Mouse (Mus musculus) MEL (cell line): Measurements from ENCODE around the gene Ywhah. TPM values are rescaled to one million over a fixed set of nuclear protein-coding genes. Genes with fewer than 3 reads are reported as not detected.
A peak's percentile ranks its signal among the peaks of the same experiment; 100 is the strongest.

Experiments used
- DNase-seq: peaks from one replicate; pipeline ENCODE4 v3.0.0; 2011; ENCODE audit warnings: low read depth, low spot score
- H3K27ac ChIP-seq: 2 replicates; pipeline ENCODE4 v1.5.1; 2012; ENCODE audit warnings: low read depth, mild to moderate bottlenecking, control low read depth, low read length, moderate library complexity; ENCODE audit not compliant: control insufficient read depth
- H3K27me3 ChIP-seq, 2 experiments: fragments of 150-350 bp in 1 of 2; sonication (generic) in 1 of 2; 2 replicates each; pipeline ENCODE4 v1.6.1; 2012; ENCODE audit warnings: low read length in 2 of 2, mild to moderate bottlenecking in 2 of 2, improper control_type of control experiment in 1 of 2, moderate library complexity in 1 of 2; ENCODE audit not compliant: insufficient read depth in 2 of 2, control insufficient read depth in 1 of 2
- H3K36me3 ChIP-seq, 2 experiments: 2 replicates each; pipeline ENCODE4 v1.6.1; 2012 to 2014; ENCODE audit warnings: low read length in 2 of 2, improper control_type of control experiment in 1 of 2, inconsistent platforms in 1 of 2, mild to moderate bottlenecking in 1 of 2; ENCODE audit not compliant: insufficient read depth in 2 of 2, control insufficient read depth in 1 of 2
- H3K4me1 ChIP-seq, 2 experiments: fragments of 150-350 bp in 1 of 2; sonication (generic) in 1 of 2; 2 replicates each; pipeline ENCODE4 v1.6.1; 2012; ENCODE audit warnings: low read length in 2 of 2, improper control_type of control experiment in 1 of 2, mild to moderate bottlenecking in 1 of 2; ENCODE audit not compliant: insufficient read depth in 2 of 2, control insufficient read depth in 1 of 2
- H3K4me3 ChIP-seq, 2 experiments: fragments of 150-350 bp in 1 of 2; sonication (generic) in 1 of 2; 2 replicates each; pipeline ENCODE4 v1.5.1; 2012; ENCODE audit warnings: low read depth in 2 of 2, low read length in 2 of 2, mild to moderate bottlenecking in 2 of 2, moderate library complexity in 2 of 2, control low read depth in 1 of 2, improper control_type of control experiment in 1 of 2; ENCODE audit not compliant: control insufficient read depth in 1 of 2, insufficient read depth in 1 of 2
- H3K79me2 ChIP-seq: 2 replicates; pipeline ENCODE4 v1.6.1; 2012; ENCODE audit warnings: mild to moderate bottlenecking, low read length, moderate library complexity; ENCODE audit not compliant: control insufficient read depth, poor library complexity, insufficient read depth
- H3K9ac ChIP-seq: 2 replicates; pipeline ENCODE4 v1.6.1; 2012; ENCODE audit warnings: low read depth, mild to moderate bottlenecking, control low read depth, low read length, moderate library complexity; ENCODE audit not compliant: control insufficient read depth, poor library complexity, severe bottlenecking
- H3K9me3 ChIP-seq: fragments of 150-350 bp; sonication (generic); replicated peaks from 2 replicates; pipeline ENCODE4 v1.6.1; 2012; ENCODE audit warnings: mild to moderate bottlenecking, low read length, improper control_type of control experiment, moderate library complexity; ENCODE audit not compliant: insufficient read depth
- CHD1 ChIP-seq: IDR thresholded peaks from 2 replicates; pipeline ENCODE4 v1.6.1; 2012; ENCODE audit warnings: low read depth, mild to moderate bottlenecking, inconsistent platforms, low read length, improper control_type of control experiment
- CHD2 ChIP-seq: IDR thresholded peaks from 2 replicates; pipeline ENCODE4 v1.6.1; 2011; ENCODE audit warnings: low read length, improper control_type of control experiment
- CTCF ChIP-seq, 3 experiments: IDR thresholded peaks in 2 of 3; conservative IDR thresholded peaks in 1 of 3; 2 replicates each; pipeline ENCODE4 v1.5.1; 2011 to 2012; ENCODE audit warnings: low read length in 3 of 3, low read depth in 2 of 3, mild to moderate bottlenecking in 2 of 3, improper control_type of control experiment in 1 of 3, inconsistent platforms in 1 of 3, mixed read lengths in 1 of 3, moderate library complexity in 1 of 3; ENCODE audit not compliant: control insufficient read depth in 1 of 3, insufficient read depth in 1 of 3, poor library complexity in 1 of 3, severe bottlenecking in 1 of 3
- EP300 ChIP-seq, 2 experiments: IDR thresholded peaks; 2 replicates each; pipeline ENCODE4 v1.6.1; 2011; ENCODE audit warnings: improper control_type of control experiment in 2 of 2, low read length in 2 of 2, low read depth in 1 of 2, mild to moderate bottlenecking in 1 of 2
- ETS1 ChIP-seq: IDR thresholded peaks from 2 replicates; pipeline ENCODE4 v1.6.1; 2012; ENCODE audit warnings: low read depth, mild to moderate bottlenecking, inconsistent platforms, low read length, improper control_type of control experiment, moderate library complexity
- GABPA ChIP-seq: IDR thresholded peaks from 2 replicates; pipeline ENCODE4 v1.6.1; 2012; ENCODE audit warnings: low read depth, mild to moderate bottlenecking, inconsistent platforms, low read length, improper control_type of control experiment, moderate library complexity
- GATA1 ChIP-seq: IDR thresholded peaks from 2 replicates; pipeline ENCODE4 v1.6.1; 2011; ENCODE audit warnings: low read depth, low read length, improper control_type of control experiment
- JUND ChIP-seq: IDR thresholded peaks from 2 replicates; pipeline ENCODE4 v1.6.1; 2011; ENCODE audit warnings: low read depth, mild to moderate bottlenecking, improper control_type of control experiment, low read length
- MAX ChIP-seq: IDR thresholded peaks from 2 replicates; pipeline ENCODE4 v1.6.1; 2011; ENCODE audit warnings: low read length, improper control_type of control experiment
- MXI1 ChIP-seq: IDR thresholded peaks from 2 replicates; pipeline ENCODE4 v1.6.1; 2011; ENCODE audit warnings: mild to moderate bottlenecking, low read depth, low read length, improper control_type of control experiment
- MYB ChIP-seq: IDR thresholded peaks from 2 replicates; pipeline ENCODE4 v1.6.1; 2011; ENCODE audit warnings: mild to moderate bottlenecking, low read depth, low read length, improper control_type of control experiment
- MYC ChIP-seq: IDR thresholded peaks from 2 replicates; pipeline ENCODE4 v1.6.1; 2011; ENCODE audit warnings: low read depth, mild to moderate bottlenecking, low read length, improper control_type of control experiment, moderate library complexity
- NRF1 ChIP-seq: IDR thresholded peaks from 2 replicates; pipeline ENCODE4 v1.6.1; 2014; ENCODE audit warnings: low read depth, mild to moderate bottlenecking, inconsistent platforms, low read length, improper control_type of control experiment, moderate library complexity; ENCODE audit not compliant: poor library complexity, insufficient read depth, severe bottlenecking
- POLR2A ChIP-seq, 2 experiments: IDR thresholded peaks; 2 replicates each; pipeline ENCODE4 v1.6.1; 2011 to 2012; ENCODE audit warnings: low read length in 2 of 2, mild to moderate bottlenecking in 2 of 2, control low read depth in 1 of 2, improper control_type of control experiment in 1 of 2, low read depth in 1 of 2, moderate library complexity in 1 of 2; ENCODE audit not compliant: control insufficient read depth in 1 of 2, insufficient read depth in 1 of 2, poor library complexity in 1 of 2
- POLR2AphosphoS2 ChIP-seq: IDR thresholded peaks from 2 replicates; pipeline ENCODE4 v1.6.1; 2011; ENCODE audit warnings: low read length, improper control_type of control experiment
- RAD21 ChIP-seq: IDR thresholded peaks from 2 replicates; pipeline ENCODE4 v1.6.1; 2011; ENCODE audit warnings: mild to moderate bottlenecking, low read depth, low read length, improper control_type of control experiment
- SIN3A ChIP-seq: IDR thresholded peaks from 2 replicates; pipeline ENCODE4 v1.6.1; 2012; ENCODE audit warnings: low read length, improper control_type of control experiment, inconsistent platforms
- SMC3 ChIP-seq: IDR thresholded peaks from 2 replicates; pipeline ENCODE4 v1.6.1; 2011; ENCODE audit warnings: low read depth, low read length, improper control_type of control experiment
- TAL1 ChIP-seq: IDR thresholded peaks from 2 replicates; pipeline ENCODE4 v1.6.1; 2012; ENCODE audit warnings: mild to moderate bottlenecking, inconsistent platforms, low read length, moderate library complexity, mixed read lengths
- TBP ChIP-seq: IDR thresholded peaks from 2 replicates; pipeline ENCODE4 v1.8.0; 2011; ENCODE audit warnings: low read depth, low read length, improper control_type of control experiment
- UBTF ChIP-seq: IDR thresholded peaks from 2 replicates; pipeline ENCODE4 v1.6.1; 2012; ENCODE audit warnings: low read depth, mild to moderate bottlenecking, inconsistent platforms, low read length, improper control_type of control experiment, moderate library complexity, borderline replicate concordance; ENCODE audit not compliant: insufficient read depth
- USF1 ChIP-seq: IDR thresholded peaks from 2 replicates; pipeline ENCODE4 v1.6.1; 2014; ENCODE audit warnings: low read depth, mild to moderate bottlenecking, inconsistent platforms, low read length, improper control_type of control experiment, moderate library complexity
- ZKSCAN1 ChIP-seq: IDR thresholded peaks from 2 replicates; pipeline ENCODE4 v1.6.1; 2012; ENCODE audit warnings: low read depth, mild to moderate bottlenecking, inconsistent platforms, low read length, improper control_type of control experiment, moderate library complexity
- ZNF384 ChIP-seq: IDR thresholded peaks from 2 replicates; pipeline ENCODE4 v1.6.1; 2012; ENCODE audit warnings: low read depth, mild to moderate bottlenecking, inconsistent platforms, low read length, improper control_type of control experiment
- polyA plus RNA-seq, 2 experiments: library from polyadenylated mRNA; stranded (reverse) in 1 of 2; unstranded in 1 of 2; fragments of >175 nt in 1 of 2; fragments of >200 nt in 1 of 2; gene quantifications; 2 replicates each; pipeline versions ENCODE4 v1.2.1 to v1.2.4; 2012; ENCODE audit warnings: low replicate concordance in 2 of 2, low read depth in 1 of 2; ENCODE audit not compliant: insufficient read length in 2 of 2, insufficient read depth in 1 of 2, missing spikeins in 1 of 2
- total RNA-seq: library from RNA; depleted of rRNA; stranded (reverse); fragments of 300-350 nt; gene quantifications from 2 replicates; pipeline ENCODE4 v1.2.3, GENCODE M21; 2012

Ywhah gene
- total and polyA plus RNA-seq, 3 experiments: 80.0 to 312 TPM; not detected in 1

GRCm38 (mm10) chr5:32995756-32996155 is 22.9 kb upstream of the Ywhah start:
- H3K9ac ChIP-seq: no peak overlapping the region
- H3K79me2 ChIP-seq: no peaks in the 10 kb centered on the region
- DNase-seq: no peak
- peaks cover 0 to 3% of the 10 kb centered on the region in 2 experiments; a peak in 2 of 4 replicates for H3K36me3 ChIP-seq
- no peaks in the 10 kb centered on the region for H3K27me3 ChIP-seq
- TF ChIP-seq ETS1 (no peak), ZKSCAN1 (no peak), TBP (no peak), ZNF384 (no peak), USF1 (no peak), POLR2A (IDR thresholded peaks at IDR 0.05; ENCODE audit: control insufficient read depth in 1 of 2, insufficient read depth in 1 of 2, low read depth in 1 of 2, low read length in 2 of 2, poor library complexity in 1 of 2) (no peak), GATA1 (no peak), GABPA (no peak), CHD1 (no peak), RAD21 (no peak)
- H3K4me3 ChIP-seq: no peak overlapping the region
- no peak overlapping the region for H3K27ac ChIP-seq
- H3K4me1 ChIP-seq: peaks cover 0 to 5% of the 10 kb centered on the region in 2 experiments; a peak in 1 of 4 replicates
- no peaks in the 10 kb centered on the region for H3K9me3 ChIP-seq

GRCm38 (mm10) chr5:32996560-32996959 is 22.1 kb upstream of the Ywhah start:
- Histone ChIP-seq H3K27ac (no peak overlapping the region), H3K4me3 (no peak overlapping the region), H3K9me3 (no peaks in the 10 kb centered on the region), H3K9ac (no peak overlapping the region), H3K27me3 (no peaks in the 10 kb centered on the region), H3K4me1 (peaks cover 0 to 5% of the 10 kb centered on the region in 2 experiments; a peak in 1 of 4 replicates), H3K79me2 (no peaks in the 10 kb centered on the region), H3K36me3 (peaks cover 0 to 3% of the 10 kb centered on the region in 2 experiments; a peak in 2 of 4 replicates)
- TF ChIP-seq GABPA: no peak
- no peak for TF ChIP-seq GATA1
- TF ChIP-seq CHD2: no peak
- no peak for TF ChIP-seq POLR2AphosphoS2
- TF ChIP-seq MYB: no peak
- DNase-seq: no peak

- peak; percentile 92 for DNase-seq
- Histone ChIP-seq H3K4me1 (peaks cover 0 to 5% of the 10 kb centered on the region in 2 experiments; a peak in 1 of 4 replicates), H3K27ac (no peak overlapping the region), H3K9me3 (no peaks in the 10 kb centered on the region), H3K4me3 (no peak overlapping the region), H3K36me3 (peaks cover 0 to 3% of the 10 kb centered on the region in 2 experiments; a peak in 2 of 4 replicates), H3K79me2 (no peaks in the 10 kb centered on the region), H3K27me3 (no peaks in the 10 kb centered on the region), H3K9ac (no peak overlapping the region)
- TF ChIP-seq ETS1 (no peak), RAD21 (no peak), CTCF (IDR thresholded peaks at IDR 0.05 in 2 of 3, conservative IDR thresholded peaks at IDR 0.05 in 1 of 3; ENCODE audit: control insufficient read depth in 1 of 3, insufficient read depth in 1 of 3, low read depth in 2 of 3, low read length in 3 of 3, poor library complexity in 1 of 3, severe bottlenecking in 1 of 3) (no peak), GATA1 (peak; percentile 80), EP300 (IDR thresholded peaks at IDR 0.05; ENCODE audit: low read depth in 1 of 2, low read length in 2 of 2) (peak; percentile 6 to 40; a peak in 1 of 4 replicates), SIN3A (peak; percentile 95), JUND (no peak), NRF1 (peak; percentile 72), SMC3 (no peak), MYB (no peak), CHD1 (no peak), TBP (0 out of 2 replicates have a peak, but pooled peaks have one; percentile 16), UBTF (no peak), CHD2 (no peak), MYC (peak; percentile 88), ZKSCAN1 (no peak), TAL1 (no peak), MXI1 (peak; percentile 98), POLR2AphosphoS2 (no peak), MAX (peak; percentile 93)
Observed at GRCm38 (mm10) chr5:32997686-32998085, 20.9 kb upstream of the Ywhah start.
